Mouse (Mus musculus): Measurements from ENCODE around the gene Ccdc34. TPM values are rescaled to one million over a fixed set of nuclear protein-coding genes. Genes with fewer than 3 reads are reported as not detected.

The Ccdc34 gene
- polyA plus RNA-seq, 1 experiment from 2014 or later: 53.8 TPM

DNA sequence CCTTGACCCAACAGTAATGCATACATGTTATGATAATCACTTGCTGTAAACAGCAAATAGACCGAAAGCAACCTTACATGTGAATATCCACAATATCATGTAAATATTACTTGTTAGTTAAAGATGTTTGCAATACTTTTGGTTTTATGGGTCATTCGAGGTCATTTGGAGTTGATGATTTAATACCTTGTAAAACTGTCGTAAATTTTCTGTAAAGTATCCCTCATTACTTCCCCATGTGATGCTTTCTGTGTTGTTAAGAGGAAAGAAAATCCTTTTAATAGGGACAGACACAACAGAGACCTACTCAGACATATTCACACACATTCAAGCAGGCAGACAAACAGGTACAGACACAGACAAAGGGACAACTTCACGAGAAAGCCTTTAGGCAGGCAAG, 150.1 kb downstream of the Ccdc34 start:
- Histone ChIP-seq H3K36me3 (ENCODE audit: control insufficient read depth, insufficient read depth, low read length) (no peaks in the 10 kb centered on the region), H3K4me2 (replicated peaks; ENCODE audit: low read depth, low read length) (no peak overlapping the region), H3K9ac (replicated peaks; ENCODE audit: low read depth, low read length) (no peak overlapping the region), H3K9me3 (ENCODE audit: control insufficient read depth, low read depth, low read length) (no peaks in the 10 kb centered on the region), H3K27ac (ENCODE audit: low read length) (no peak overlapping the region), H3K27me3 (ENCODE audit: control insufficient read depth, insufficient read depth, low read length) (no peaks in the 10 kb centered on the region), H3K4me1 (ENCODE audit: control insufficient read depth, insufficient read depth, low read length) (no peaks in the 10 kb centered on the region), H3K4me3 (ENCODE audit: low read depth, low read length) (no peak overlapping the region)
- no peak for ATAC-seq (ENCODE audit: insufficient number of reproducible peaks, insufficient read depth, low FRiP score, low read depth)
- 62% methylated on average over 4 of the region's 4 CpGs for WGBS

DNA sequence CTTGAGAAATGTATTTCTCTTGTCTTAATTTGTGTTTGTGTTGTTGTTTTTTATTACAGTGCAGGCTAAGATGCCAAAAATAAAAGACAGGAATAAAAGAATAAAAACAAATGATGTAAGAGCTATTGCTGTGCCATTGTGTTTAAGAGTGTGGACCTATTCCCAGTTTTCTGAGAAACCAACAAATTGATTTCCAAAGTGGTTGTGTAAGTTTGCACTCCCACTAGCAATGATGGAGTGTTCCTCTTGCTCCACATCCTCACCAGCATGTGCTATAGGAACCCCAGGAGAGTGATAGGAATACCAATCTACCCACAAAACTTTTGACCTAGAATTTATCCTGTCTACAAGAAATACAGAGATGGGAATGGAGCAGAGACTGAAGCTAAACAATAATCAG, 150.7 kb downstream of the Ccdc34 start:
- ATAC-seq (ENCODE audit: insufficient number of reproducible peaks, insufficient read depth, low FRiP score, low read depth): no peak
- Histone ChIP-seq H3K36me3 (ENCODE audit: control insufficient read depth, insufficient read depth, low read length) (no peaks in the 10 kb centered on the region), H3K4me3 (ENCODE audit: low read depth, low read length) (no peak overlapping the region), H3K27me3 (ENCODE audit: control insufficient read depth, insufficient read depth, low read length) (no peaks in the 10 kb centered on the region), H3K4me1 (ENCODE audit: control insufficient read depth, insufficient read depth, low read length) (peaks cover 2% of the 10 kb centered on the region; the same call in 1 of the 2 replicates), H3K9ac (replicated peaks; ENCODE audit: low read depth, low read length) (no peak overlapping the region), H3K27ac (ENCODE audit: low read length) (no peak overlapping the region), H3K4me2 (replicated peaks; ENCODE audit: low read depth, low read length) (no peak overlapping the region), H3K9me3 (ENCODE audit: control insufficient read depth, low read depth, low read length) (no peaks in the 10 kb centered on the region)

DNA sequence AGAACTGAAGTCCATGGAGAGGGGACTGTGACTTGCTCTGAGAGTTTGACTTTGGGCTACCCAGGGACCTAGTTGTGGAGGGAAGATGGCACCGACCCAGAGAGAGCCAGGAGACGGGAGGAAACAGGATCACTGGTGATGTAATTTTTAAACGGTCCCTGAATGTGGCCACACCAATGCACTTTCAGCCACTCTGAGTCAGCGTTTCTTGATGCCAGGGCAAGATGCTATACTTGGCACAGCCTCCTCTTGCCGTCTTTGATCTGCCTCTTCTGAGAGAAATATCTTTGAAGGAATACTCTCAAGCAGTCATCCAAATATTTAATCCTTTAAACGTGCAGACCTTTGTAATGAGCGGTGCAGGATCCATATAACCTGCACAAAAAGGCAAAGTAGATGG, 154.8 kb downstream of the Ccdc34 start:
- no peak overlapping the region for H3K9ac ChIP-seq (replicated peaks; ENCODE audit: low read depth, low read length)
- no peak overlapping the region for H3K27ac ChIP-seq (ENCODE audit: low read length)
- no peak for ATAC-seq (ENCODE audit: insufficient number of reproducible peaks, insufficient read depth, low FRiP score, low read depth)
- 73% methylated on average over 7 of the region's 7 CpGs for WGBS
- no peak overlapping the region for H3K4me2 ChIP-seq (replicated peaks; ENCODE audit: low read depth, low read length)
- H3K36me3 ChIP-seq (ENCODE audit: control insufficient read depth, insufficient read depth, low read length): no peaks in the 10 kb centered on the region
- H3K27me3 ChIP-seq (ENCODE audit: control insufficient read depth, insufficient read depth, low read length): no peaks in the 10 kb centered on the region
- H3K9me3 ChIP-seq (ENCODE audit: control insufficient read depth, low read depth, low read length): no peaks in the 10 kb centered on the region
- H3K4me1 ChIP-seq (ENCODE audit: control insufficient read depth, insufficient read depth, low read length): peaks cover 19% of the 10 kb centered on the region
- no peak overlapping the region for H3K4me3 ChIP-seq (ENCODE audit: low read depth, low read length)

DNA sequence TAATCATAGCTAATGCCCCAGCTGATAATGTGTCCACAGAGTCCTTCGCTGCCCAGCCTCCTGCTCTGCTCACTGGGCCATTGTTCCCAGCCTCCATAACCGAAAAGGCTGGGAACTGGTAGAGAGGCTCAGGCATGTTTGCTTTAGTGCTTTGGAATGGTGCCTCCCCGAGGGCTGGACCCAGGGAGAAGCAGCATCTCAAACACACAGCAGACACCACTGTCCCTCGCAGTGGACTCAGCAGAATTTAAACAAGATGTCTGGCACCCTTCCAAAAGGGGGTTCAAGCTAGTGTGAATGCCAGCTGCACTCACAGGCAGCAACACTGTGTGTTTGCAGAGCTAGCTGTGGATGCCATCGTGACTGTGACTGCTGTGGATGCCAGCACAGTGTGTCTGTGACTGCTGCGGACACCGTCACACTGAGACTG, 156.2 kb downstream of the Ccdc34 start:
- H3K36me3 ChIP-seq (ENCODE audit: control insufficient read depth, insufficient read depth, low read length): no peaks in the 10 kb centered on the region
- WGBS: 27% methylated on average over 7 of the region's 7 CpGs
- no peaks in the 10 kb centered on the region for H3K9me3 ChIP-seq (ENCODE audit: control insufficient read depth, low read depth, low read length)
- no peak overlapping the region for H3K4me2 ChIP-seq (replicated peaks; ENCODE audit: low read depth, low read length)
- H3K27me3 ChIP-seq (ENCODE audit: control insufficient read depth, insufficient read depth, low read length): no peaks in the 10 kb centered on the region
- H3K4me3 ChIP-seq (ENCODE audit: low read depth, low read length): no peak overlapping the region
- H3K9ac ChIP-seq (replicated peaks; ENCODE audit: low read depth, low read length): no peak overlapping the region
- H3K4me1 ChIP-seq (ENCODE audit: control insufficient read depth, insufficient read depth, low read length): peaks cover 27% of the 10 kb centered on the region
- peak overlapping the region; percentile 62 for H3K27ac ChIP-seq (ENCODE audit: low read length)
- ATAC-seq (ENCODE audit: insufficient number of reproducible peaks, insufficient read depth, low FRiP score, low read depth): peak; percentile 84

DNA sequence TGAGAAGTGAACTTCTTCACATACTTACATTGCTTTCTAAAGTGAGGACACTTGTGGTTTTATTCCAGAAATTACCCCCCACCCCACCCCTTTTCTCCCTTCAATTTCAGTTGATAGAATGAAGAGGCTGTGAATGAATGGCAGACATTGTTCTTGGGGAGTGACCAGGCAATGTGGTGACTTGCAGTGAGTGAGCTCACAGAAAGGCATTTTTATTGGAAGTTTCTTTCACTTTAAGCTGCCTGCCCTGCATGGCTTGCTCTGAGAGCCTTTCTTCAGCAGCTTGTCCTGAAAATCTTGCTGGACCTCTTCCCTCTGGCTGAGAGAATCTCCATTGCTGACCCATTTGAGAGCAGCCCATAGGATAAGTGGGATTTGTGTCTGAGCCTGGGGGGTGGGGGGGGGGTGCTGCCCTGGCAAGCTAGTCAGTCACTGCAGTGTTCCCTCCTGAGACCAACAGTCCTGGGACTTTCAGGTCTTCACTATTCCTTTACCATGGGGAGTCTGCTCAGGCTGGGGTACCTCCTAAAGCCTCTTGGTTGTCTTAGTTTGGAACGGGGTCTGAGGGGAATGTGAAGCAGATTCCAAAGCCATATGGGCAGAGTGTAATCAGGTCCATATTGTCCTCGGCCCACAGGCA, 159.3 kb downstream of the Ccdc34 start:
- H3K9ac ChIP-seq (replicated peaks; ENCODE audit: low read depth, low read length): no peak overlapping the region
- 60% methylated on average over 2 of the region's 2 CpGs for WGBS

DNA sequence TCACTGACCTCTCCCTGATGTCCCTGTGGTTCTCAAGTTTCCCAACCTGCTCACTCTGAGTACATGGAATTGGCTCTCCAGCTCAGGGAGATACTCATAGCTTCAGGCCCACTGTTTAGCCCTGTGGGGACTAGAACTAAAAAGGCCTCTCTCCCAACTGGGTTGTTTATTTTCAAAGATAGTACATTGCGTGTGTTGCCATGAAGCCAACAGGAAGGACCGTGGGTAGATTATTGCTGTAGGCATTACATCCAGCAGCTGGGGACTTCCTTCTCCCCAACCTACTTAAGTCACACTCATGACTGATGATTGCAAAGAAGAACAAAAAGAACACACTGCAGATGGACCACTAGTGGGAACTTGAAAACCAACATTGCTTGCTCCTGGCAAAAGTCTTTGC, 159.8 kb downstream of the Ccdc34 start:
- H3K4me1 ChIP-seq (ENCODE audit: control insufficient read depth, insufficient read depth, low read length): peaks cover 53% of the 10 kb centered on the region
- no peak overlapping the region for H3K4me2 ChIP-seq (replicated peaks; ENCODE audit: low read depth, low read length)
- H3K9me3 ChIP-seq (ENCODE audit: control insufficient read depth, low read depth, low read length): no peaks in the 10 kb centered on the region
- ATAC-seq (ENCODE audit: insufficient number of reproducible peaks, insufficient read depth, low FRiP score, low read depth): no peak
- H3K4me3 ChIP-seq (ENCODE audit: low read depth, low read length): no peak overlapping the region
- WGBS: 61% methylated on average over 2 of the region's 2 CpGs
- H3K9ac ChIP-seq (replicated peaks; ENCODE audit: low read depth, low read length): no peak overlapping the region
- H3K27me3 ChIP-seq (ENCODE audit: control insufficient read depth, insufficient read depth, low read length): no peaks in the 10 kb centered on the region
- H3K36me3 ChIP-seq (ENCODE audit: control insufficient read depth, insufficient read depth, low read length): no peaks in the 10 kb centered on the region
- peak overlapping the region; percentile 30; the same call in 1 of the 2 replicates for H3K27ac ChIP-seq (ENCODE audit: low read length)

More for the DNA sequence above, 159.3 kb downstream of the Ccdc34 start:
- Histone ChIP-seq H3K36me3 (ENCODE audit: control insufficient read depth, insufficient read depth, low read length) (no peaks in the 10 kb centered on the region), H3K9me3 (ENCODE audit: control insufficient read depth, low read depth, low read length) (no peaks in the 10 kb centered on the region), H3K27me3 (ENCODE audit: control insufficient read depth, insufficient read depth, low read length) (no peaks in the 10 kb centered on the region), H3K4me1 (ENCODE audit: control insufficient read depth, insufficient read depth, low read length) (peaks cover 47% of the 10 kb centered on the region), H3K4me2 (replicated peaks; ENCODE audit: low read depth, low read length) (no peak overlapping the region), H3K4me3 (ENCODE audit: low read depth, low read length) (no peak overlapping the region), H3K27ac (ENCODE audit: low read length) (peak overlapping the region; percentile 30; the same call in 1 of the 2 replicates)
- no peak for ATAC-seq (ENCODE audit: insufficient number of reproducible peaks, insufficient read depth, low FRiP score, low read depth)

DNA sequence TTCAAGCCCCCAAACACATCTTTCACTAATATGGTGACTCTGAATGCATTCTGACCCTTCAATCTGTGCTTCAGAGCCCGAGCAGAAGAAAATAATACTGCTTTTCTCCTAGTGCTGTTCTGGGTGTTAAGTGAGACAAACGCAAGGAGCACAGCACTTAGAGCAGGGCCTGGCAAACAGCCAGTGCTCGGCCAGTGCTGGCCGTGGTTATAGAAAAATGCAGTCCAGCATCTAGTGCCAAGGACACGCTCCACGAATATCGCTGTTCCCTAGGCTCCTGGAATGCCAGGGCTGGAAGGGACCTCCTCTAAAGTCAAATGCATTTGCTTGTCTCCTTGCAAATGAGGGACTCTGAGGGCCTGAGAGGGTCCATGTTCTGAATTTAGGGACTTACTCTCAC, 160.3 kb downstream of the Ccdc34 start:
- 52% methylated on average over 7 of the region's 7 CpGs for WGBS
- Histone ChIP-seq H3K36me3 (ENCODE audit: control insufficient read depth, insufficient read depth, low read length) (no peaks in the 10 kb centered on the region), H3K4me2 (replicated peaks; ENCODE audit: low read depth, low read length) (no peak overlapping the region), H3K27me3 (ENCODE audit: control insufficient read depth, insufficient read depth, low read length) (no peaks in the 10 kb centered on the region), H3K27ac (ENCODE audit: low read length) (no peak overlapping the region; the same call in 1 of the 2 replicates), H3K4me3 (ENCODE audit: low read depth, low read length) (no peak overlapping the region), H3K4me1 (ENCODE audit: control insufficient read depth, insufficient read depth, low read length) (peaks cover 57% of the 10 kb centered on the region), H3K9ac (replicated peaks; ENCODE audit: low read depth, low read length) (no peak overlapping the region), H3K9me3 (ENCODE audit: control insufficient read depth, low read depth, low read length) (no peaks in the 10 kb centered on the region)
- no peak for ATAC-seq (ENCODE audit: insufficient number of reproducible peaks, insufficient read depth, low FRiP score, low read depth)

DNA sequence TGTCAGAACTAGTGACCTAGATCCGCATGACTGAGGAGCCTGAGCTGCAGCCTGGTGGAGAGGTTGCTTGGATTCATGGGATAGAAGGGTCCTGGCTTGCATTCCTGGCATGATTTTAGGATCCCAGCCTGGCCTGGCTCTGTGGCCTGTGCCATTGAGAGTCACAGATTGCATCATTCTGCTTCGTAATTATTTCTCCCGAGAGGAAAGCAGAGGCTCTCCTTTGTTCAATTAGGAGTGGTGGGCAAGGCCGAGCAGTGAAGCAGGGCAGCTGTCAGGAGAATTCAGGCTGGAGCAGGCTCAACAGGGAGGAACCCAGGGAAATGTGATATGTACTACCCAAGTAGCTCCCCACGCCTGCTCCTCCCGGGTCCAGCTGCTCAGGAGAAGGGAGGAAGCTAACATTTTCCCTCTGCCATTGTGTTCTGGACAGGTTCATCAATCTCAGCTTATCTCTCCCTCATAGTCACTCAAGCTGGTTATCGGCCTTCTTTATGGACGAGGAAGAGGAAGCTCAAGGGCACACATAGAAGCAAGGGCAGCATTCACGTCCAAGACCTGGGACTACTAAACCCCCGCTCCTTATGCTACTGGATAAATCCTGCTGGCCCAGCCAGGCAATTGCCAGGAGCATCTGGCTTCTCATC, 162.2 kb downstream of the Ccdc34 start:
- H3K9ac ChIP-seq (replicated peaks; ENCODE audit: low read depth, low read length): no peak overlapping the region
- peaks cover 49% of the 10 kb centered on the region for H3K4me1 ChIP-seq (ENCODE audit: control insufficient read depth, insufficient read depth, low read length)
- 15% methylated on average over 10 of the region's 10 CpGs for WGBS
- no peaks in the 10 kb centered on the region for H3K36me3 ChIP-seq (ENCODE audit: control insufficient read depth, insufficient read depth, low read length)
- ATAC-seq (ENCODE audit: insufficient number of reproducible peaks, insufficient read depth, low FRiP score, low read depth): peak; percentile 80; the same call in 1 of the 2 replicates
- H3K4me3 ChIP-seq (ENCODE audit: low read depth, low read length): no peak overlapping the region
- H3K27ac ChIP-seq (ENCODE audit: low read length): peak overlapping the region; percentile 61
- no peaks in the 10 kb centered on the region for H3K27me3 ChIP-seq (ENCODE audit: control insufficient read depth, insufficient read depth, low read length)
- H3K9me3 ChIP-seq (ENCODE audit: control insufficient read depth, low read depth, low read length): no peaks in the 10 kb centered on the region
- H3K4me2 ChIP-seq (replicated peaks; ENCODE audit: low read depth, low read length): no peak overlapping the region; the same call in 1 of the 2 replicates
